Mouse (Mus musculus) MEL (cell line): ENCODE results near the gene Comt. TPM values are rescaled to one million over a fixed set of nuclear protein-coding genes. Genes with fewer than 3 reads are reported as not detected.

Experiments used
- DNase-seq: peaks from one replicate; pipeline ENCODE4 v3.0.0; 2011; ENCODE audit warnings: low read depth, low spot score
- H3K27ac ChIP-seq: 2 replicates; pipeline ENCODE4 v1.5.1; 2012; ENCODE audit warnings: low read depth, mild to moderate bottlenecking, control low read depth, low read length, moderate library complexity; ENCODE audit not compliant: control insufficient read depth
- H3K27me3 ChIP-seq, 2 experiments: fragments of 150-350 bp in 1 of 2; sonication (generic) in 1 of 2; 2 replicates each; pipeline ENCODE4 v1.6.1; 2012; ENCODE audit warnings: low read length in 2 of 2, mild to moderate bottlenecking in 2 of 2, improper control_type of control experiment in 1 of 2, moderate library complexity in 1 of 2; ENCODE audit not compliant: insufficient read depth in 2 of 2, control insufficient read depth in 1 of 2
- H3K36me3 ChIP-seq, 2 experiments: 2 replicates each; pipeline ENCODE4 v1.6.1; 2012 to 2014; ENCODE audit warnings: low read length in 2 of 2, improper control_type of control experiment in 1 of 2, inconsistent platforms in 1 of 2, mild to moderate bottlenecking in 1 of 2; ENCODE audit not compliant: insufficient read depth in 2 of 2, control insufficient read depth in 1 of 2
- H3K4me1 ChIP-seq, 2 experiments: fragments of 150-350 bp in 1 of 2; sonication (generic) in 1 of 2; 2 replicates each; pipeline ENCODE4 v1.6.1; 2012; ENCODE audit warnings: low read length in 2 of 2, improper control_type of control experiment in 1 of 2, mild to moderate bottlenecking in 1 of 2; ENCODE audit not compliant: insufficient read depth in 2 of 2, control insufficient read depth in 1 of 2
- H3K4me3 ChIP-seq, 2 experiments: fragments of 150-350 bp in 1 of 2; sonication (generic) in 1 of 2; 2 replicates each; pipeline ENCODE4 v1.5.1; 2012; ENCODE audit warnings: low read depth in 2 of 2, low read length in 2 of 2, mild to moderate bottlenecking in 2 of 2, moderate library complexity in 2 of 2, control low read depth in 1 of 2, improper control_type of control experiment in 1 of 2; ENCODE audit not compliant: control insufficient read depth in 1 of 2, insufficient read depth in 1 of 2
- H3K79me2 ChIP-seq: 2 replicates; pipeline ENCODE4 v1.6.1; 2012; ENCODE audit warnings: mild to moderate bottlenecking, low read length, moderate library complexity; ENCODE audit not compliant: control insufficient read depth, poor library complexity, insufficient read depth
- H3K9ac ChIP-seq: 2 replicates; pipeline ENCODE4 v1.6.1; 2012; ENCODE audit warnings: low read depth, mild to moderate bottlenecking, control low read depth, low read length, moderate library complexity; ENCODE audit not compliant: control insufficient read depth, poor library complexity, severe bottlenecking
- H3K9me3 ChIP-seq: fragments of 150-350 bp; sonication (generic); replicated peaks from 2 replicates; pipeline ENCODE4 v1.6.1; 2012; ENCODE audit warnings: mild to moderate bottlenecking, low read length, improper control_type of control experiment, moderate library complexity; ENCODE audit not compliant: insufficient read depth
- BHLHE40 ChIP-seq: IDR thresholded peaks from 2 replicates; pipeline ENCODE4 v1.6.1; 2012; ENCODE audit warnings: low read depth, mild to moderate bottlenecking, inconsistent platforms, low read length, improper control_type of control experiment, borderline replicate concordance
- CHD1 ChIP-seq: IDR thresholded peaks from 2 replicates; pipeline ENCODE4 v1.6.1; 2012; ENCODE audit warnings: low read depth, mild to moderate bottlenecking, inconsistent platforms, low read length, improper control_type of control experiment
- CTCF ChIP-seq, 3 experiments: IDR thresholded peaks in 2 of 3; conservative IDR thresholded peaks in 1 of 3; 2 replicates each; pipeline ENCODE4 v1.5.1; 2011 to 2012; ENCODE audit warnings: low read length in 3 of 3, low read depth in 2 of 3, mild to moderate bottlenecking in 2 of 3, improper control_type of control experiment in 1 of 3, inconsistent platforms in 1 of 3, mixed read lengths in 1 of 3, moderate library complexity in 1 of 3; ENCODE audit not compliant: control insufficient read depth in 1 of 3, insufficient read depth in 1 of 3, poor library complexity in 1 of 3, severe bottlenecking in 1 of 3
- E2F4 ChIP-seq: IDR thresholded peaks from 2 replicates; pipeline ENCODE4 v1.6.1; 2011; ENCODE audit warnings: low read depth, low read length, improper control_type of control experiment, borderline replicate concordance
- ELF1 ChIP-seq: IDR thresholded peaks from 2 replicates; pipeline ENCODE4 v1.6.1; 2014; ENCODE audit warnings: low read depth, mild to moderate bottlenecking, inconsistent platforms, low read length, improper control_type of control experiment, moderate library complexity
- GATA1 ChIP-seq: IDR thresholded peaks from 2 replicates; pipeline ENCODE4 v1.6.1; 2011; ENCODE audit warnings: low read depth, low read length, improper control_type of control experiment
- MEF2A ChIP-seq: IDR thresholded peaks from 2 replicates; pipeline ENCODE4 v1.6.1; 2014; ENCODE audit warnings: low read depth, mild to moderate bottlenecking, inconsistent platforms, low read length, improper control_type of control experiment; ENCODE audit not compliant: poor library complexity, insufficient replicate concordance, severe bottlenecking; ENCODE audit errors: extremely low read depth
- MXI1 ChIP-seq: IDR thresholded peaks from 2 replicates; pipeline ENCODE4 v1.6.1; 2011; ENCODE audit warnings: mild to moderate bottlenecking, low read depth, low read length, improper control_type of control experiment
- NELFE ChIP-seq: IDR thresholded peaks from 2 replicates; pipeline ENCODE4 v1.6.1; 2011; ENCODE audit warnings: low read depth, low read length, improper control_type of control experiment
- NRF1 ChIP-seq: IDR thresholded peaks from 2 replicates; pipeline ENCODE4 v1.6.1; 2014; ENCODE audit warnings: low read depth, mild to moderate bottlenecking, inconsistent platforms, low read length, improper control_type of control experiment, moderate library complexity; ENCODE audit not compliant: poor library complexity, insufficient read depth, severe bottlenecking
- RAD21 ChIP-seq: IDR thresholded peaks from 2 replicates; pipeline ENCODE4 v1.6.1; 2011; ENCODE audit warnings: mild to moderate bottlenecking, low read depth, low read length, improper control_type of control experiment
- RCOR1 ChIP-seq: IDR thresholded peaks from 2 replicates; pipeline ENCODE4 v1.6.1; 2012; ENCODE audit warnings: low read depth, mild to moderate bottlenecking, inconsistent platforms, low read length, improper control_type of control experiment
- SIN3A ChIP-seq: IDR thresholded peaks from 2 replicates; pipeline ENCODE4 v1.6.1; 2012; ENCODE audit warnings: low read length, improper control_type of control experiment, inconsistent platforms
- SMC3 ChIP-seq: IDR thresholded peaks from 2 replicates; pipeline ENCODE4 v1.6.1; 2011; ENCODE audit warnings: low read depth, low read length, improper control_type of control experiment
- TAL1 ChIP-seq: IDR thresholded peaks from 2 replicates; pipeline ENCODE4 v1.6.1; 2012; ENCODE audit warnings: mild to moderate bottlenecking, inconsistent platforms, low read length, moderate library complexity, mixed read lengths
- TBP ChIP-seq: IDR thresholded peaks from 2 replicates; pipeline ENCODE4 v1.8.0; 2011; ENCODE audit warnings: low read depth, low read length, improper control_type of control experiment
- TCF12 ChIP-seq: IDR thresholded peaks from 2 replicates; pipeline ENCODE4 v1.6.1; 2014; ENCODE audit warnings: low read depth, mild to moderate bottlenecking, inconsistent platforms, low read length, improper control_type of control experiment, moderate library complexity
- UBTF ChIP-seq: IDR thresholded peaks from 2 replicates; pipeline ENCODE4 v1.6.1; 2012; ENCODE audit warnings: low read depth, mild to moderate bottlenecking, inconsistent platforms, low read length, improper control_type of control experiment, moderate library complexity, borderline replicate concordance; ENCODE audit not compliant: insufficient read depth
- ZC3H11A ChIP-seq: IDR thresholded peaks from 2 replicates; pipeline ENCODE4 v1.6.1; 2012; ENCODE audit warnings: low read depth, mild to moderate bottlenecking, inconsistent platforms, low read length, improper control_type of control experiment
- ZMIZ1 ChIP-seq: IDR thresholded peaks from 2 replicates; pipeline ENCODE4 v1.6.1; 2012; ENCODE audit warnings: low read depth, mild to moderate bottlenecking, inconsistent platforms, low read length, improper control_type of control experiment, moderate library complexity
- polyA plus RNA-seq, 2 experiments: library from polyadenylated mRNA; stranded (reverse) in 1 of 2; unstranded in 1 of 2; fragments of >175 nt in 1 of 2; fragments of >200 nt in 1 of 2; gene quantifications; 2 replicates each; pipeline versions ENCODE4 v1.2.1 to v1.2.4; 2012; ENCODE audit warnings: low replicate concordance in 2 of 2, low read depth in 1 of 2; ENCODE audit not compliant: insufficient read length in 2 of 2, insufficient read depth in 1 of 2, missing spikeins in 1 of 2
- total RNA-seq: library from RNA; depleted of rRNA; stranded (reverse); fragments of 300-350 nt; gene quantifications from 2 replicates; pipeline ENCODE4 v1.2.3, GENCODE M21; 2012

Gene Comt
- total and polyA plus RNA-seq, 3 experiments = 62.5 to 71.8 TPM; not detected in 1

DNA sequence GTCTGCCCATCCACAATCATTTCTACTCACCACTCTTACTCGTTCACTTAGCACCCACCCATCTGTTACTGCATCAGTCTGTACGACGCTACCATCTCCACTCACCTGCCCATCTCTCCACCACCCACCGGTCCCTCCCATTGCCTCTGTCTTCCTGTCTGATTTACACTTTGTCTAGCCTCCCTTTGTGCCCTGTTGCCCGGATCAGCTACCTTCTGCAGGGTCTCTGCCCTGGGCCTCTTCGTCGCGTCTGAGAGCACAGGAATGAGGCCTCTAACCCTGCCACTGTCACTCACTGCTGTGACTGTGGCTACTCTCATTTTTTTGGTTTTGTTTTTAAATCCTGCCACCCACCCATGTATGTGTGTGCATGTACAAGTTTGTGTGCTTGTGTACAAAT is 42.0 kb downstream of the Comt start:
- Histone ChIP-seq H3K79me2 (no peaks in the 10 kb centered on the region), H3K4me1 (peaks cover 13 to 33% of the 10 kb centered on the region in 2 experiments)
- DNase-seq = no peak

DNA sequence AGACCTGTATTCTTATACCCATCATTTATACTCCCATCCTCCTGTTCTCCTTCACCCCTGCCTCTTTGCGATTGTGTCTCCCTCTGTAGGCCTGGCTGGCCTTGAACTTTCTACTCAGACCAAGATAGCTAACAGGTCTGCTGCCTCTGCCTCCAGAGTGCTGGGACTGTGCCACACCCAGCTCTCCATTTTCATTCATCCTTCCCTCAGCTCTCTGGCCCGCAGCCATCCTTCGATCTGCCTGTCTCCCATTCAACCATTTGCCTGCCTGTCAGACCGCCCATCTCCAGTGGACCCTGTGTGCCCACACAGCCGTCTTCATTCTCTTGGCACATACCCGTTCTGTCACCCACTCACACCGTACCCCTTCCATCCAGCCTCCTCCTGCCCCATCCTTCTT is 42.4 kb downstream of the Comt start:
- Histone ChIP-seq H3K4me3 (no peak overlapping the region), H3K9ac (no peak overlapping the region), H3K4me1 (peaks cover 13 to 28% of the 10 kb centered on the region in 2 experiments), H3K27me3 (no peaks in the 10 kb centered on the region), H3K9me3 (no peaks in the 10 kb centered on the region), H3K36me3 (peaks cover 0 to 25% of the 10 kb centered on the region in 2 experiments; a peak in 2 of 4 replicates), H3K27ac (no peak overlapping the region), H3K79me2 (no peaks in the 10 kb centered on the region)
- DNase-seq = no peak
- TF ChIP-seq ELF1 (no peak), SMC3 (no peak), RAD21 (no peak), GATA1 (no peak), NELFE (no peak), CTCF (IDR thresholded peaks at IDR 0.05 in 2 of 3, conservative IDR thresholded peaks at IDR 0.05 in 1 of 3; ENCODE audit: control insufficient read depth in 1 of 3, insufficient read depth in 1 of 3, low read depth in 2 of 3, low read length in 3 of 3, poor library complexity in 1 of 3, severe bottlenecking in 1 of 3) (no peak), TAL1 (no peak), ZC3H11A (no peak), TCF12 (no peak), BHLHE40 (no peak), TBP (no peak), MXI1 (no peak), SIN3A (no peak), UBTF (no peak), ZMIZ1 (no peak), NRF1 (no peak), RCOR1 (no peak), E2F4 (no peak), CHD1 (no peak), MEF2A (no peak)

More for the DNA sequence above, 42.0 kb downstream of the Comt start:
- Histone ChIP-seq H3K9me3 (no peaks in the 10 kb centered on the region), H3K36me3 (peaks cover 0 to 25% of the 10 kb centered on the region in 2 experiments; a peak in 2 of 4 replicates), H3K9ac (no peak overlapping the region), H3K4me3 (no peak overlapping the region), H3K27me3 (no peaks in the 10 kb centered on the region), H3K27ac (no peak overlapping the region)
- TF ChIP-seq SMC3 (no peak), RAD21 (no peak), BHLHE40 (no peak), NELFE (no peak), NRF1 (no peak)
